Mouse (Mus musculus): ENCODE measurements around the gene Olfr1215. TPM values are rescaled to one million over a fixed set of nuclear protein-coding genes. Genes with fewer than 3 reads are reported as not detected.

The Olfr1215 gene
- total RNA-seq (2023), result not detected

GRCm38 (mm10) chr2:89006873-89007272 is at the start of gene Olfr1215:
Gene Olfr1215, minus strand, starts transcription at chr2:89006973.

GRCm38 (mm10) chr2:89031965-89032364 is 25.2 kb upstream of the Olfr1215 start, which contains the start of gene Olfr1217:
Gene Olfr1217, minus strand, starts transcription at chr2:89032065.

GRCm38 (mm10) chr2:89018240-89018639 is 11.5 kb upstream of the Olfr1215 start, which contains the start of gene Olfr1216:
Gene Olfr1216, minus strand, starts transcription at chr2:89018340.

DNA sequence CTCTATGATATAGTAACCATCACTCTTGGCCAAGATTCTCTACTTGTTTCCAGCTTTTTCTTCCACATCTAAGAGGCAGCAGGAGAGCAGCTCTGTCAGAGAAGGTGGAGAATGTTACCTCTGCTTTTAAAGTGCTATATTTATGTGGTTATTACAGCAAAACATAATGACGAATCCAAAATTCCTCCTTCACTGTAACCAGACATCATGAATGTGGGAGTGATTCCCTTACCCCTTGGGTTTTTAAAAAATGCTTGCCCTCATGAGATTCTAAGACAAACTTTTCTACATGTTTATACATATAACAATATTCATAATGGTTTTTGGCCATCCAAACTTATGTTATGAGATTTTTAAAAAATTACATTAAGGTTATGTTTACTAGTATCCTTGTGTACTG is 14.2 kb downstream of the Olfr1215 start, which contains the start of gene Olfr1214:
TSS of gene Olfr1214 (minus strand) at position 101 of the 400 bp plus-strand sequence.

GRCm38 (mm10) chr2:88980181-88980580 is 26.6 kb downstream of the Olfr1215 start, which contains the start of gene Gm13762:
Gene Gm13762, minus strand, starts transcription at chr2:88980281.

DNA sequence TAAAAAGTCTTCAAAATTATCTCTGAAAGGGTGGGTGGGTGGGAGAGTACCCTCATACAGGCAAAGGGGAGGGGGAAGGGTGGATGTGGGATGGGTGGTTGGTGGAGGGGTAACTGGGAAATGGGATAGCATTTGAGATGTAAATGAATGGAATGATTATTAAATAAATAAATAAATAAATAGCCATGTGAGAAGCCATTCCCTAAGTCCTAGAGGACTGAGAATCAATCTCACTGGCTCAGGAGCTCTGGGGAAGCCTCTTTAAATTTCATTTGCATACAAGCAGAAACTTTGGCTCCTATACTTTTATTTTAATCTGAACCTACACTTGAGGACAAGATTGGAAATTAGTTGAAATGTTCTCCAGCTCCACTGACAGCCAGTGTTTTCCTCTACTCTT is 53.1 kb downstream of the Olfr1215 start, which contains the start of gene Olfr1212:
TSS of gene Olfr1212 (plus strand) at position 301 of the 400 bp plus-strand sequence.

Other genes with a start within 250 kb of the Olfr1215 start
- not detected for gene Olfr1199, start 246.5 kb downstream of the Olfr1215 start, total RNA-seq (2023)
- gene Olfr1200, start 236.5 kb downstream of the Olfr1215 start, total RNA-seq (2023), result not detected
- not detected for gene Olfr1201, start 213.9 kb downstream of the Olfr1215 start, total RNA-seq (2023)
- gene Olfr1202, start 192.5 kb downstream of the Olfr1215 start, total RNA-seq (2023), result not detected
- not detected for gene Olfr1205, start 177.2 kb downstream of the Olfr1215 start, total RNA-seq (2023)
- not detected for gene Olfr1204, start 157.7 kb downstream of the Olfr1215 start, total RNA-seq (2023)
- not detected for gene Olfr1206, start 143.7 kb downstream of the Olfr1215 start, total RNA-seq (2023)
- not detected for gene Olfr1208, start 104.7 kb downstream of the Olfr1215 start, total RNA-seq (2023)
- gene Olfr1209, start 91.8 kb downstream of the Olfr1215 start, total RNA-seq (2023), result not detected
- not detected for gene Olfr1211, start 68.9 kb downstream of the Olfr1215 start, total RNA-seq (2023)
- gene Olfr1212, start 53.0 kb downstream of the Olfr1215 start, total RNA-seq (2023), result not detected
- not detected for gene Gm13762, start 26.7 kb downstream of the Olfr1215 start, total RNA-seq (2023)
- not detected for gene Olfr1214, start 14.3 kb downstream of the Olfr1215 start, total RNA-seq (2023)
- gene Olfr1216, start 11.4 kb upstream of the Olfr1215 start, total RNA-seq (2023), result not detected
- gene Olfr1217, start 25.1 kb upstream of the Olfr1215 start, total RNA-seq (2023), result not detected
- gene Olfr1218, start 54.2 kb upstream of the Olfr1215 start, total RNA-seq (2023), result not detected
- not detected for gene Olfr1219, start 76.5 kb upstream of the Olfr1215 start, total RNA-seq (2023)
- gene Olfr1220, start 99.9 kb upstream of the Olfr1215 start, total RNA-seq (2023), result not detected
- gene Olfr1221, start 110.3 kb upstream of the Olfr1215 start, total RNA-seq (2023), result not detected
- not detected for gene Olfr1222, start 126.1 kb upstream of the Olfr1215 start, total RNA-seq (2023)
- gene Olfr1223, start 144.6 kb upstream of the Olfr1215 start, total RNA-seq (2023), result not detected
- not detected for gene Olfr1224-ps1, start 157.1 kb upstream of the Olfr1215 start, total RNA-seq (2023)
- gene Olfr1225, start 167.7 kb upstream of the Olfr1215 start, total RNA-seq (2023), result not detected
- not detected for gene Olfr1226, start 193.1 kb upstream of the Olfr1215 start, total RNA-seq (2023)
- not detected for gene Olfr1228, start 247.1 kb upstream of the Olfr1215 start, total RNA-seq (2023)

Data from T-cell, adult 66 days (primary cell).